Mouse (Mus musculus): ENCODE results near the gene Lpcat1. TPM values are rescaled to one million over a fixed set of nuclear protein-coding genes. Genes with fewer than 3 reads are reported as not detected.

Lpcat1 gene
- polyA plus RNA-seq, 1 experiment from 2014 or later, result 56.7 TPM

GRCm38 (mm10) chr13:73435662-73436061 lies 31.3 kb upstream of the Lpcat1 start:
- Histone ChIP-seq H3K27me3 (ENCODE audit: low read depth, poor library complexity, severe bottlenecking) (no peaks in the 10 kb centered on the region), H3K36me3 (no peaks in the 10 kb centered on the region), H3K27ac (no peak overlapping the region), H3K9me3 (replicated peaks) (no peaks in the 10 kb centered on the region), H3K4me3 (no peak overlapping the region), H3K4me1 (no peaks in the 10 kb centered on the region)
- no peak for DNase-seq (ENCODE audit: low spot score)
- WGBS, result 87% methylated on average over 7 of the region's 7 CpGs

- Histone ChIP-seq H3K36me3 (no peaks in the 10 kb centered on the region), H3K9me3 (replicated peaks) (no peaks in the 10 kb centered on the region), H3K4me1 (no peaks in the 10 kb centered on the region), H3K27ac (no peak overlapping the region), H3K4me3 (no peak overlapping the region), H3K27me3 (ENCODE audit: low read depth, poor library complexity, severe bottlenecking) (no peaks in the 10 kb centered on the region)
- 77% methylated on average over 9 of the region's 9 CpGs for WGBS
- no peak for DNase-seq (ENCODE audit: low spot score)
Measured at GRCm38 (mm10) chr13:73439057-73439456, 27.9 kb upstream of the Lpcat1 start.

GRCm38 (mm10) chr13:73441032-73441431 lies 26.0 kb upstream of the Lpcat1 start:
- 94% methylated on average over 4 of the region's 4 CpGs for WGBS
- Histone ChIP-seq H3K27me3 (ENCODE audit: low read depth, poor library complexity, severe bottlenecking) (no peaks in the 10 kb centered on the region), H3K4me3 (no peak overlapping the region), H3K27ac (no peak overlapping the region), H3K4me1 (no peaks in the 10 kb centered on the region), H3K36me3 (no peaks in the 10 kb centered on the region), H3K9me3 (replicated peaks) (no peaks in the 10 kb centered on the region)
- no peak for DNase-seq (ENCODE audit: low spot score)

GRCm38 (mm10) chr13:73441686-73442085 lies 25.3 kb upstream of the Lpcat1 start:
- H3K9me3 ChIP-seq (replicated peaks), result no peaks in the 10 kb centered on the region
- peaks cover 4% of the 10 kb centered on the region; the same call in 1 of the 2 replicates for H3K4me1 ChIP-seq
- no peak for DNase-seq (ENCODE audit: low spot score)
- H3K27ac ChIP-seq, result no peak overlapping the region
- H3K4me3 ChIP-seq, result no peak overlapping the region
- no peaks in the 10 kb centered on the region for H3K27me3 ChIP-seq (ENCODE audit: low read depth, poor library complexity, severe bottlenecking)
- H3K36me3 ChIP-seq, result no peaks in the 10 kb centered on the region
- WGBS, result 89% methylated on average over 5 of the region's 5 CpGs

- no peak overlapping the region for H3K27ac ChIP-seq
- no peak overlapping the region for H3K4me3 ChIP-seq
- no peaks in the 10 kb centered on the region for H3K9me3 ChIP-seq (replicated peaks)
- no peaks in the 10 kb centered on the region for H3K27me3 ChIP-seq (ENCODE audit: low read depth, poor library complexity, severe bottlenecking)
- H3K36me3 ChIP-seq, result no peaks in the 10 kb centered on the region
- peaks cover 7% of the 10 kb centered on the region; the same call in 1 of the 2 replicates for H3K4me1 ChIP-seq
- 80% methylated on average over 5 of the region's 5 CpGs for WGBS
- no peak for DNase-seq (ENCODE audit: low spot score)
Measured at GRCm38 (mm10) chr13:73442431-73442830, 24.6 kb upstream of the Lpcat1 start.

- Histone ChIP-seq H3K4me3 (no peak overlapping the region), H3K36me3 (no peaks in the 10 kb centered on the region), H3K27ac (no peak overlapping the region), H3K4me1 (peaks cover 7% of the 10 kb centered on the region; the same call in 1 of the 2 replicates), H3K9me3 (replicated peaks) (no peaks in the 10 kb centered on the region), H3K27me3 (ENCODE audit: low read depth, poor library complexity, severe bottlenecking) (no peaks in the 10 kb centered on the region)
- WGBS, result 90% methylated on average over 4 of the region's 4 CpGs
- DNase-seq (ENCODE audit: low spot score), result no peak
Measured at GRCm38 (mm10) chr13:73443093-73443821, 23.7 kb upstream of the Lpcat1 start.

- no peaks in the 10 kb centered on the region for H3K9me3 ChIP-seq (replicated peaks)
- DNase-seq (ENCODE audit: low spot score), result no peak
- H3K27ac ChIP-seq, result no peak overlapping the region
- WGBS, result 82% methylated on average over 2 of the region's 2 CpGs
- H3K4me1 ChIP-seq, result peaks cover 7% of the 10 kb centered on the region; the same call in 1 of the 2 replicates
- H3K36me3 ChIP-seq, result no peaks in the 10 kb centered on the region
- H3K4me3 ChIP-seq, result no peak overlapping the region
- no peaks in the 10 kb centered on the region for H3K27me3 ChIP-seq (ENCODE audit: low read depth, poor library complexity, severe bottlenecking)
Measured at GRCm38 (mm10) chr13:73445087-73445486, 21.9 kb upstream of the Lpcat1 start.

- no peak overlapping the region for H3K27ac ChIP-seq
- peaks cover 7% of the 10 kb centered on the region; the same call in 1 of the 2 replicates for H3K4me1 ChIP-seq
- H3K4me3 ChIP-seq, result no peak overlapping the region
- H3K27me3 ChIP-seq (ENCODE audit: low read depth, poor library complexity, severe bottlenecking), result no peaks in the 10 kb centered on the region
- no peaks in the 10 kb centered on the region for H3K36me3 ChIP-seq
- 85% methylated on average over 2 of the region's 2 CpGs for WGBS
- no peak for DNase-seq (ENCODE audit: low spot score)
- no peaks in the 10 kb centered on the region for H3K9me3 ChIP-seq (replicated peaks)
Measured at GRCm38 (mm10) chr13:73446076-73446475, 20.9 kb upstream of the Lpcat1 start.

- H3K9me3 ChIP-seq (replicated peaks), result no peaks in the 10 kb centered on the region
- no peaks in the 10 kb centered on the region for H3K27me3 ChIP-seq (ENCODE audit: low read depth, poor library complexity, severe bottlenecking)
- H3K4me3 ChIP-seq, result no peak overlapping the region
- H3K4me1 ChIP-seq, result peaks cover 7% of the 10 kb centered on the region; the same call in 1 of the 2 replicates
- DNase-seq (ENCODE audit: low spot score), result no peak
- no peaks in the 10 kb centered on the region for H3K36me3 ChIP-seq
- H3K27ac ChIP-seq, result peak overlapping the region; percentile 46; the same call in 1 of the 2 replicates
- WGBS, result 64% methylated on average over 4 of the region's 4 CpGs
Measured at GRCm38 (mm10) chr13:73446494-73446893, 20.5 kb upstream of the Lpcat1 start.

GRCm38 (mm10) chr13:73446943-73447342 lies 20.1 kb upstream of the Lpcat1 start:
- Histone ChIP-seq H3K36me3 (no peaks in the 10 kb centered on the region), H3K27me3 (ENCODE audit: low read depth, poor library complexity, severe bottlenecking) (no peaks in the 10 kb centered on the region), H3K27ac (peak overlapping the region; percentile 46; the same call in 1 of the 2 replicates), H3K4me1 (peaks cover 7% of the 10 kb centered on the region; the same call in 1 of the 2 replicates), H3K4me3 (no peak overlapping the region), H3K9me3 (replicated peaks) (no peaks in the 10 kb centered on the region)
- no peak for DNase-seq (ENCODE audit: low spot score)
- WGBS, result 65% methylated on average over 7 of the region's 7 CpGs

- H3K36me3 ChIP-seq, result no peaks in the 10 kb centered on the region
- H3K4me1 ChIP-seq, result peaks cover 7% of the 10 kb centered on the region; the same call in 1 of the 2 replicates
- 85% methylated on average over 2 of the region's 2 CpGs for WGBS
- H3K9me3 ChIP-seq (replicated peaks), result no peaks in the 10 kb centered on the region
- DNase-seq (ENCODE audit: low spot score), result no peak
- no peak overlapping the region for H3K27ac ChIP-seq
- no peak overlapping the region for H3K4me3 ChIP-seq
- no peaks in the 10 kb centered on the region for H3K27me3 ChIP-seq (ENCODE audit: low read depth, poor library complexity, severe bottlenecking)
Measured at GRCm38 (mm10) chr13:73447478-73447877, 19.5 kb upstream of the Lpcat1 start.

- no peaks in the 10 kb centered on the region for H3K27me3 ChIP-seq (ENCODE audit: low read depth, poor library complexity, severe bottlenecking)
- H3K27ac ChIP-seq, result no peak overlapping the region
- no peaks in the 10 kb centered on the region for H3K36me3 ChIP-seq
- H3K4me3 ChIP-seq, result no peak overlapping the region
- no peak for DNase-seq (ENCODE audit: low spot score)
- H3K9me3 ChIP-seq (replicated peaks), result no peaks in the 10 kb centered on the region
- WGBS, result 72% methylated on average over 2 of the region's 2 CpGs
- H3K4me1 ChIP-seq, result peaks cover 7% of the 10 kb centered on the region; the same call in 1 of the 2 replicates
Measured at GRCm38 (mm10) chr13:73448201-73448600, 18.8 kb upstream of the Lpcat1 start.

- H3K27me3 ChIP-seq (ENCODE audit: low read depth, poor library complexity, severe bottlenecking), result no peaks in the 10 kb centered on the region
- H3K36me3 ChIP-seq, result no peaks in the 10 kb centered on the region
- DNase-seq (ENCODE audit: low spot score), result no peak
- WGBS, result 90% methylated on average over 3 of the region's 3 CpGs
- peaks cover 7% of the 10 kb centered on the region; the same call in 1 of the 2 replicates for H3K4me1 ChIP-seq
- no peak overlapping the region for H3K27ac ChIP-seq
- no peaks in the 10 kb centered on the region for H3K9me3 ChIP-seq (replicated peaks)
- H3K4me3 ChIP-seq, result no peak overlapping the region
Measured at GRCm38 (mm10) chr13:73448723-73449122, 18.3 kb upstream of the Lpcat1 start.

All from limb, embryonic 10.5 days (tissue).